Mouse (Mus musculus): ENCODE results near the gene Etfrf1.

The Etfrf1 gene

DNA sequence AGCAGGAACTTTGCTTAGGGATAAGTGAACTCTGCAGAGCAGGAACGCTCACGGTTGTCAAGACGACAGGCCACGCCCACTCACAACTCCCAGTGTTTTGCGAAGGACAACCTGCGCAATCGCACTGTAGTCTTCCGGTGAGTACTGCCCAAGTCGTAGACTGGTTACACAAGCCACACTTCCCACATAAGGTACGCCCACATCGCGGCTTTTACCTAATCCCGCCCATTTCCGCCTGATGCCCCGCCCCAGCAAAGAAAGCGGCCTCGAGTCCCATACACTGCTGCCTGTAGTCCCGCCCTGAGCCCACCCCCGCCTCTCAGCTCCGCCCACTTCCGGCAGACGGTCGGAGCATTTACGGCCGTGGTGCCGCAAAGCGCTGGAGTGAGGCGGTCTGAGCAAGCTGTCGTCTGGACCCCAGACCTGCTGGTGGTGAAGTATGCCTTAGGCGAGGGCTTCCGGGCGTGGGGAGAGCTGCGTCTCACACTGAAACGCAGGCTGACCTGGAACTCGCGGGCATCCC is at the start of gene Etfrf1, which contains the start of gene Casc1:
Etfrf1 (plus strand) TSS at position 319 of the 523 bp plus-strand sequence.
Casc1 (minus strand) TSS at position 190 of the 523 bp plus-strand sequence.
- peak; percentile 98 to 99 for DNase-seq (ENCODE audit: low spot score in 2 of 2)

DNA sequence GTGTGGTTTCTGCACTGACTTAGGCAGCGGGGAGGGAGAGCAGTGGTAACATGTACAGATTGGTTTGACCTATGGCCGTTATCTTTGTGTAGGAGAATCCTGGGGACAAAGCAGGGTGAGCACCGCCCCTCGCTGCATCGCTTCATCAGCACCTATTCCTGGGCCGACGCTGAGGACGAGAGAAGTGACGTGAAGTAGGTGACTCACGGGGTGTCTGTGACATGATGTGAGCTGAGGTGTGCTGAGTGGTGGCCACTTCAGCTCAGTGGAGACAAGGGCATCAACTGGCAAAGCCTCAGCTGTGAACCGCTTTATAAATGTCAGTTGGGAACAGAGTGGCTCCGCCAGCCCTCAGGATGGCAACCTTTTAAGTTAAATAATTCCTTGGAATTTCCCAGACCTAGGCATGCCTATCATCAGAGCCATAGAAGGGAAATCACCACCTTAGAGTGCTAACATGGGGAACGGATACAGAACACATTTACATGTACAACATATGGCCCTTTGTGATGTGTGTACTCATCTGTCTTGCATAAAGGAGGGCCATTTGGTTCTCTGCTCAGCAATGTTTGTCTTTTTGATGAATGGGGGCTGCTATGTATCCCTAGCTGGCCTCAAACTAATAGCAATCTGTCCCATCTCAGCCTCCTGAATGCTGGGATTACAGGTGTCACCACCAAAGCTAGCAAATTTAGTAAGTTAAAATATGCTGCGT is 38.9 kb upstream of the Etfrf1 start:
- DNase-seq (ENCODE audit: low spot score in 2 of 2) = no peak

DNA sequence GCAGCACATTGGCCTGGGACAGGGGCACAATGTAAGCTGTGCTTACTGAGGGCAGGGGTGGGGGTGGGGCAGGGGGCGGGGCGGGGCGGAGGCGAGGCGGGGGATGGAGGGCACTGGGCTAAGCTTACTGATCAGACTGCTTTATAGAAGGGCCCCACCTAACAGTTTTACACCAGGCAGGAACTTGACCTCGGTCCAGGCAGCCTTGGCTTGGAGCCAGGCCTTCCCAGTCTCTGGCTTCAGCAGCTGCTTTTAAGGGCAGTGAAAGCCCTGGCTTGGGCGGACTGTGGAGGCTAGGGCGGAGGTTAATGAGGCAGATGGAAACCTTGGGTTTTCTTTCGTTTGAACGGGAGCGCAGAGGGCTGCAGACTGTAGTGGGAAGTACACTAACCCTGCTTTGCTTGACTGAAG is 37.1 kb upstream of the Etfrf1 start:
- DNase-seq (ENCODE audit: low spot score in 2 of 2) = no peak

DNA sequence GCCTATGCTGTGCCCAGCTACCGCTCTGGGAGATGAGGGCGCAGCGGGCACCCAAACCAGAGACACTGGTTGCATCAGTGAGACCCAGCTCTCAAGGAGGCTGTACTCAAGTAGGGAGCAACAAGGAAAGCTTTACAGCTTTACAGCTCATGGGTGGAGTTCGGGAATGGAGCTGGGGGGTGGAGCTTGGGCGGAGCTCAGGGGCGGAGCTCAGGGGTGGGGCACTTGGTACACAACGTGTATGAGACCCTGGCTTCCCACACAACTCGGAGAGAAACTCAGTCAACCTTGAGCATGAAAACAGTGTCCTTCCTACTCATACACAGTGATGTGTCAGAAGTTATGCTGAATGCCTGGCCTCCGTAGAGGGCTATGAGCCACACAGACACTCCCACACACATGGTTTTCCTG is 35.4 kb upstream of the Etfrf1 start:
- DNase-seq (ENCODE audit: low spot score in 2 of 2) = no peak

DNA sequence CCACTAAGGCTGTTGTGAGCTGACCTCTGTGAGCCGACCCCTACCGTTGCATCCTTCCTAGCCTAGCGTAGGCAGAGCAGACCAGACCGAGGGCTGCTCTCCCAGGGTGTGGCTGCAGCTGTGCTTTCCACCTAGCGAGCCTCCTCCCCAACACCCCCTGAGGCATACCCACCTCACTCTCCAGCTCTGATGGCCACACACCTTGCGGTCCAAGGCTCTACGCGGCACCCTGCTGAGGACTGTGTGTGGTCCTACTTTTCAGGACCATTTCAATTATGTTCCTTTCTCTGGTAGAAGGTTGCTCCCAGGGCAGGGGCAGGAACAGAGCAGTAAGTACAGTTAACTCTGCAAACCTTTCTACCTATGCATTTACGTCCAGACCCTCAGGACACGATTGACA is 34.5 kb upstream of the Etfrf1 start:
- DNase-seq (ENCODE audit: low spot score in 2 of 2) = no peak

DNA sequence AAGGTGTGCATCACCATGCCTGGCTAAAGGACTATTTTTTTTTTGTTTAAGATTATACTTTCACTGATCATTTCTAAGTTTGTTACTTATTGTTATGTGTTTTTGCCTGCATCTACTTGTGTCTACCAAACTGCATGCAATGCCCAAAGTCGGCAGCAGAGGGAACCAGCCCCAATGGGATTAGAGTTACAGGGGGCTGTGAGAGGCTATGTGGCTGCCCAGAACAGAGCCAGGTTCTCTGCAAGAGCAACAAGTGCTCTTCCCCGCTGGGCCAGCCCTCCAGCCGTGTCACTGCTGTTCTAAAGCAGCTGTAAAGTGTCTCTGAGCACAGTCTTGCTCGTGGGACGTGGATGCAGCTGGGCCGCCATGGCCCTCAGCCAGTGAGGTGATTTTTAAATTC is 31.3 kb upstream of the Etfrf1 start:
- peak; percentile 38 to 51 for DNase-seq (ENCODE audit: low spot score in 2 of 2)

DNA sequence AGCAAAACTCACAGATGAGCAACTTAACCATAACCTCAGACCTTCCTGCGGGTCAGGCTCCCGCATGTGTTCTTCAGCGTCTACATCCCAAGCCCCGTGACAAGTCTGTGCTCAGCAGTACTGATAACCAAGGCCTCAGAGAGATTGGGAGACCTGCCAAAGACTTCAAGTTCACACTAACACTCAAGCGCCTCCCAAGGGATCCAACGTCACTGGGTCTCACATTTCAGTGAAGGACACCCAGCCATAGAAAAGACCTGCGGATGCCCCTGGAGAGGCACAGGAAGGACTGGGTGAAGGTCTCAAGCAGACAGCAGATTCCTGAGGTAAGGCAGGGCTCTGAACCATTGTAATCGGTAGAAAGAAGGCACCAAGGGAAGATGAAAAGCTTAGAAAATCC is 28.9 kb upstream of the Etfrf1 start:
- DNase-seq (ENCODE audit: low spot score in 2 of 2) = no peak

DNA sequence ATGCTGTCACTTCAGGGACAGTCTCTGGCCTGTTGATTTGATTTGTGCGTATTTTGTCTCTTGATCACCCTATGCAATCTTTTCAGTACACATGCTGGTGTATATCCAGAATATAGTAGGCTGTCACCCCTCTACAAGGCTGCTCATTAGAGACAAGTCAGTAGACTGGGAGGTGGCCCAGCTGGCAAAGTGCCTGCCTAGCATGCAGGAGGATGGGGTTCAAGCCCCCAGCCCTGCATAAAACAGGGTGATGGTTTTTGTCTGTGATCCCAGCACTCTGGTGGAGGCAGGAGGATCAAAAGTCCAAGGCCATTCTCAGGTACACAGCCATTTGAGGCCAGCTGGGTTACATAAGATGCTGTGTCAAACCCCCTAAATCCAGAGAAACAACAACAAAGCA is 24.8 kb upstream of the Etfrf1 start:
- DNase-seq (ENCODE audit: low spot score in 2 of 2) = no peak

DNA sequence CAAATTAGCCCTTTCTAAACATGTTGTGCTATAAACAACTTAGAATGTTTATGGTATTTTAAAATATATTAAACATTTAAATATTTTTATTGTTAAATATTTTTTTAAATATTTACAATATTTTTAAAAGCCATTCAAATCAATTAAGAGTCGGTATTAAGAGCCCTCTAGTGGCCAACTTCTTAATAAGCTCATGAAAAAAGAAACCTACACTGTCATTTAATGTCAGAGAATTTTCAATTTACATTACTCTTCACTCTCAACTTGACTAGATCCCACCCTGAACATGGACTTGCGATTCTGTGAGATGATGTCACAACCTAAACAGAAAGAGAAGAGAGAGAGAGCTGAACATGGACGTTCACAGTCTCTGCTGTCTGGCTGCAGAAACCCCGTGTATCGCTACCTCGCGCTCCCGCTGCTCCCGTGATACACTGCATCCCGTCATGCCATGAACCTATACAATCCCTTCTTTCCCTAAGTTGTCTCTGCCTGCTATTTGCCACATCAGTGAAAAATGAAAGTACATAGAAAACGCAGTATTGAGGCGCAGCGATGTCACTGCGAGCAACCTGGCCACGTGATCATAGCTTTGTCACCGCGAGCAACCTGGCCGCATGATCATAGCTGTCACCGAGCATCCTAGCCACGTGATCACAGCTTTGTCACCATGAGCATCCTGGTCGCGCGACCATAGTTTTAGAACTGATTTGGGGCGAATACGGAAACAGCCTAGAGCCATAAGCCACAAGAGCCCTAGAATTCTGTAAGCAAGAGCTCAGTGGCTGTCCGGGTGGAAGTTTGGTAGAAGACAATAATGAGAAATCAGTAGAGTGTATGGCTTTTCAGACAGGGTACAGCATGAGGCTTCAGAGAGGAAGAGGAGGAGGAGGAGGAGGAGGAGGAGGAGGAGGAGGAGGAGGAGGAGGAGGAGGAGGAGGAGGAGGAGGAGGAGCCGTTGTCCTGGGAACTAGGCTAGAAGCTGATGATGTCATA is 23.5 kb upstream of the Etfrf1 start:
- DNase-seq (ENCODE audit: low spot score in 2 of 2) = peak; percentile 51 to 77

DNA sequence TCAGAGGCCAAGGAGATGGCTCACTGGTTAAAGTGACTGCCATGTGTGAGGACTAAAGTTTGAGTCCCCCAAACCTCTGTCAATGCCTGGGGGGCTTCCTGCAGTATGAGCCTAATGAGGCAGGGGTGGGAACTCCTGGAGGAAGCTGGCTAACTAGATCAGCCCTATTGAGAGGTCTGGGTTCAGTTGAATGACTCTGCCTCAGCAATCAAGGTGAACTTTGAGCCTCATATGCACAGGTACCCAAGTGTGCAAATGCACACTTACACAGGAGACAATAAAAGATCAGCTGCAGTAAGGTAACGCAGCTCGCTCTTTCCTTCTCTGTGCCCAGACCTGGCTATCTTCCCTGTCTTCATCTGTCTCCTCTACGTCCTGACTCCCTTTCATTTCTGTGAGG is 17.9 kb upstream of the Etfrf1 start:
- no peak for DNase-seq (ENCODE audit: low spot score in 2 of 2)

DNA sequence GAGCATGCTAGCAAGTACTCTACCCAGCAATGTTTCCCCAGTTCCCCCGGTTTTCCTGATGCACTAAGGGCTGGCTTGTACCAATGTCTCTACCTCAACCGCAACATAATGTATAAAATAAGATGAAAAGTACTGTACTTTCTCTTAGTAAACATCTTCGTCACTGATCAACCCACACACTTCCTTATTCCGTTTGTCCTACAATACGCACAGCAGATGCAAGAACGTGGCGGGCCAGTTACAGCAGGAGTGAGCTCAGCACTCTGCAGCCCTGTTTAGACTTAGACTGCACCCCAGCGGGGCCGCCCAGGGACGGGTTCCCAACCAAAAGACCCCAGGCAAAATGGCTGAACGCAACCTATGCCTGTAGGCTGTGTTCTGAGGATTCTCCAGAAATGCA is 17.5 kb upstream of the Etfrf1 start:
- peak in 1 of 2 experiments; percentile 27 for DNase-seq (ENCODE audit: low spot score in 2 of 2)

DNA sequence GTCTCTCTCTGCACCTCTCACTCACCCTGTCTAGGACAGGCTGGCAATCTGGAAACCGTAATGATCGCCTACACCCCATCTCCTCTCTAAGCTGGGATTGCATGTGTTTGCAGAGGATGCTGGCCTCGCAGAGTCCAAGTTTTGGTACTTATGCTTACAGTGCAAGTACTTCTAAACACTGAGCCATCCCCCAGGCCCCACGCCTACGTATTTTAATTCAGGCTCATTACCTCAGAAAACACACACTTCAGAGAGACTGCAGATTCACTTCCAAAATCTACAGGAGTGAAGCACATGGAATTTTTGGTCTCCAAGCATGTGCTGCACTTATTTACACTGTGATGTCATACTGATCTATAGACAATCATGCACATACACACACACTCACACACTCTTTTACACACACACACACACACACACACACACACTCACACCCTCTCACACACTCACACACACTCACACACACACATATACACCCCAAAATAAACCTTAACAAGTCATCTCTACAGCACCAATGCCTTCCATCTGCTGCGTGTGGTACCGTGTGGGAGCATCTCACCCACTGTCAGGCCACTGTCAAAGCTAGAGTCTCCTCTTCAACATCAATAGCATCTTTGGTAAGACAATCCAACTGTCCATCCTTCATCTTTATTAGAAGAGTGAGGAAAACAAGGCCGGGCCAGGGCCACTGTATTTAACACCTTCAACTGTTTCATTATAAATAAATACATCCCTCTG is 12.8 kb upstream of the Etfrf1 start:
- DNase-seq (ENCODE audit: low spot score in 2 of 2) = peak; percentile 32 to 41

DNA sequence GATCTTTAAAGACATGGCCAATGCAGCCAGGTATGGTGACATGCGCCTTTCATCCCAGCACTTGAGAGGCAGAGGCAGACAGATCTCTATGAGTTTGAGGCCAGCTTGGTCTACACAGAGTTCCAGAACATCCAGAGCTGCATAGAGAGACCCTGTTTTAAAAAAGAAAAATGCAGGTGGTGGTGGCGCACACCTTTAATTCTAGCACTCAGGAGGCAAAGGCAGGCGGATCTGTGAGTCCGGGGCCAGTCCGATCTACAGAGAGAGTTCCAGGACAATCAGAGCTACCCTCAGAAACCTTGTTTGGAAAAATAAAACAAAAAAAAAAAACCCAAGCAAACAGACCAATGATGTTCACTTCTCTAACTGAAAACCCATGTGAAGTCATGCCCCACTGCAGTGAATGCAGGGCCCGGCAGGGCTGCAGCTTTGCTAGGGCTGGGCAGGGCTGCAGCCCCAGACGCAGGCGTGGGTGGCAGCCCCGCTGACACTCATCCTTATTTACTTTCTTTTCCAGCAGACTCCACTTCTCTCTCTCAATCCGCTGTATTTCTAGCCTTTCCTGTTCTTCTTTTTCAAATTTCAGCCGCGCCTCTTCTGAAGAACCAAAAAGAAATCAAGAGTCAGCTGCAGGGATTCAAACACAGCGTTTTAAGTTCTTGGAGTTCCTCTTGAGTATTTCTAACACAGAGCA is 8.4 kb upstream of the Etfrf1 start:
- DNase-seq (ENCODE audit: low spot score in 2 of 2) = no peak

DNA sequence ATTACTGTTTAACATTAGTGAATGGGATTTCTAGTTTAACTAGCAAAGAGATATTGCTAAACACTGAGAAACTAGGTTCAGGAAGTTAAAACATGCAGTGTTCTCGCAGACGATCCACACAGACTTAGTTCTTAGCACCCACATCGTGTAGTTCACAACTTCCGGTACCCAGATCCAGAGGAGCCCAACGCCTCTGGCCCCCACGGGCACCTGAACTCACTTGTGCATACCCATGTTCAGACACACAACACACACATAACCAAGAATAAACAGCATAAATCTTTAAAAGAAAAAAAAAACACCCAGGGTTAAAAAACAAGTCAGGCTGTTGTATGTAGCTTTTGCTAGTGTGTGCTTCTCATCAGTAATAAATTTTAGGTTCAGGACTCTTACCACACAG is 6.5 kb upstream of the Etfrf1 start:
- no peak for DNase-seq (ENCODE audit: low spot score in 2 of 2)

DNA sequence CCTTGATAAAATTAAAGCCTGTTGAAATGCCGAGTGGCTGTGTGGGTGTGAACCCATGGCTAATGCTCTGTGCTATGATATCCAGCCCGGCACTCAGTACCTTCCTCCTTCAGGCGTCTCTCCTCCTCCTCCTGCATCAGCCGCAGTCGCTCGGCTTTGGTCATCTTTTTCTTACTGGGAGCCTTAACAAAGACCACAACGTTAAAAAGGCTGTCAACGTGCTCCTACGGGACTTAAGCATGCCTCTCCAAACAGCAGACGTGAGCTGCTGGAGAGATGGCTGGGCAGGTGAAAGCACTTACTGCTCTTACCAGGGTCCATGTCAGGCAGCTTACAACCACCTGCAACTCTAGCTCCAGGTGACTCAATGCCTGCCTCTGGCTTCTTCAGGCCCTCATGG is 5.8 kb upstream of the Etfrf1 start:
- DNase-seq (ENCODE audit: low spot score in 2 of 2) = no peak

DNA sequence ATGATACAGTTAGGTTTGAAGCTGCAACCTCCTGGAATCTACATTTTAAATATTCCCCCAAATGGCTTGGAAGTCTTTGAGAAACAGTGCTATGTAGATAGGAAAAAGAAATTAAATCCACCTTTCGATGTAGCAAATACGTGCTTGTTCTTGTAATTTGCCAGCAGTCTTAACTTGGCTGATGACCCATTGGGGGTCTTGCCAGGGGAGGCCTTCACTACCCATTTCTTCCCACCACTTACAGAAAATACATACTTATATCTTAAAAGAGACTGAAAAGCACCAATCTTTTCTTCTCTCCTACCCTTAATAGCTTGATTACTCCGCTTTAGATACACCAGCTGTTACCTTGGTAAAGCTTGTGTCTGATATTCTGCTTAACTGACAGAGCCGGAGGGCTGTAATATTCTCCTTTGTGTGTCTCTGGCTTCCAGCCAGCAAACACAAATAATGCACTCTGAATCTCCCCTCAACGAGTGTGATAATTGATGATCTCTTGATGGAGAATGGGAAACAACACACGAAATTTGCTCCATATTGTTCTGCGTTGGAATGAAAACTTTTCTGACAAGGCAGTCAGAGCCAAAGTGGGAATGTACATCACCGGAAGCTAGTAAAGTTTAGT is 766 bp upstream of the Etfrf1 start:
- no peak for DNase-seq (ENCODE audit: low spot score in 2 of 2)

DNA sequence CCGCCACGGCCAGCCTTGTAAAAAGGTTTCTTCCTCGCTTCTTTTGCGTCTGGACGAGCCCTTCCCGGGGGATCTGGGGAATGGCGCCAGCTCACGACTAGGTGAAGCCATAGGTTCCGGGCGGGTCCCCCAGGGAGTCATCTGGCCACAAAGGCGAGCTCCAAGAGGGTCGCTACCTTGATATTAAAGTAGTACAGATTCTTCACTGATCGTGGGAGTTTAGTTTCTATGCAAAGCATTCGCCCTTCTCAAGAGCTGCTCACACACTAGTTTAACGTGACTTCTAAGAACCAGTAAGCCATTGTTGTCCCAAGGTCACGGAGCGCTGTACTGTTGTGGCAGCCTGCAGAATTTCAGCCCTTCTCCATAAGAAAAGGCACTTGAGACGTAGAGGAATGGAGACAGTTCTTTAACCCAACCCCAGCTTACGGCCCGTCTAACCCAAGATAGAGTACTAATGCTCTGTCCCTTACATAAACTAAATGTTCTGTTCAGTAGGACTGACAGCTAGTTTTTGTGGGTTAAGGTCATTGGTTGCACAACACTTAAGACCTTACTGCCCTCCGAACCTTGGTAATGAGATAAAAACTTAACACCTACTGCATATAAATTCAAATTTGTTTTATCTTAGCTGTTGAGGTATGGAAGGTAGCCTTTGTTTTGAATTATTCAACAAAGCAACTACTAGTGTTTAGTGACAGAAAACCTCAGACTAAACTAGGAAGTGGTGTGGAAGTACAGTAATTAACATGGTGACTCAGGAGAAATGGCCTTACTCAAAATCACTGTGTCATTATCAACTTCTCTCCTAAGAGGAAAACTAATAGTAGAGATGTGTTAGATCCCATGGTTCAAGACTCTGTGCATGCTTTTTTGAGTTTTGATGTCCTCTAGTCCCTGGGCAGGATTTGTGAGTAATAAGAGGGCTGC is 707 bp downstream of the Etfrf1 start:
- no peak for DNase-seq (ENCODE audit: low spot score in 2 of 2)

DNA sequence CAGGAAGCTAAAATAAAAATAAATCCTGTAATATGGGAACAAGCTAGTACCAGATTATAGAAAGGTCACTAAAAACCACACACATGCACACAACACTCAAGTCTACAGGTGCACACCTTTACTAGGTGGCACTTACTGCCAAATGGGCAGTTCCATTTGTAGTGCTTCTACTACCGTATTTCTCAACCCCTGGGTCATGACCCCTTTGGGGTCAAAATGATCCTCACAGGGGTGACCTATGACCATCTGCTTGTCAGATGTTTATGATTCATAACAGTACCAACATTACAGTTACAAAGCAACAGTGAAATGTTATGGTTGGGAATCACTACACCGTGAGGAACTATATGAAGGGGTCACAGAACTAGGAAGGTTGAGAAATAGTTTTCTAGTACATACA is 3.0 kb downstream of the Etfrf1 start:
- no peak for DNase-seq (ENCODE audit: low spot score in 2 of 2)

DNA sequence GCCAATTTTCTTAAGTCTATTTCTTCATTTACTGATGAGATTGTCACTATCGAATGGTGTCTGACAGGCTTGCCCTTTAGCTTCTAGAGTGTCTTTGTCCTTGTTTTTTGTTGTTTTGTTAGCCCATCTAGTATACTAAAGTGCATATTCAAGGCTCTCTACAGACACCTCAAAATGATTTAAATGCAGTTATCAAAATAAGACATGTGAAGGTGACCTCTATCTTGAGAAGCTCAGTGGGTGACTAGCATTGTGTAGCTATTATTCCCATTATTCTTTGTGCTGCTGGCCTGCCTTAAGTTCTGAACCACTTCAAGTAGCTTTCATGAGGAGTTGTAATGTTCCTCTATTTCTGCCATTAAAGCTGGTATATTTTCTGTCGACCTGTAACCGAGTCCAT is 4.9 kb downstream of the Etfrf1 start:
- no peak for DNase-seq (ENCODE audit: low spot score in 2 of 2)

DNA sequence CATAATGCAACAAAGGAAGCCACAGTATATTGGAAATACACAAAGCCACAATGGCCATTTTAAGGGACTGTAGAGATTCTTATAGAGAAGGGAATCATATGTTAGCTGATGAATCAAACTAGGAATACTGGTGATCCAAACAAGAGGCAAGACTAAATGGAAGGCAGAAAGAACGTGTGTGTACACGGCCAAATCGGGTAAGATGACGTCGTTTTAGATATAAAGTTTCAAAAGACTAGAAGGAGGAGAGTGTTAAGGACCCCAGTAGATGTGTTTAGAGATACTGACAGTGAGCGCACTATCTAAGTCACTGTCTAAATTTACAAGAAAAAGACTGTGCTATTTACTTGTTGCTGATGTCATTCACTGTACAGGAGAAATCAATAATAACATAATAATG is 13.3 kb downstream of the Etfrf1 start:
- no peak for DNase-seq (ENCODE audit: low spot score in 2 of 2)

Measured in right cerebral cortex, adult 2 months (tissue).